In the genomic region with DNA sequence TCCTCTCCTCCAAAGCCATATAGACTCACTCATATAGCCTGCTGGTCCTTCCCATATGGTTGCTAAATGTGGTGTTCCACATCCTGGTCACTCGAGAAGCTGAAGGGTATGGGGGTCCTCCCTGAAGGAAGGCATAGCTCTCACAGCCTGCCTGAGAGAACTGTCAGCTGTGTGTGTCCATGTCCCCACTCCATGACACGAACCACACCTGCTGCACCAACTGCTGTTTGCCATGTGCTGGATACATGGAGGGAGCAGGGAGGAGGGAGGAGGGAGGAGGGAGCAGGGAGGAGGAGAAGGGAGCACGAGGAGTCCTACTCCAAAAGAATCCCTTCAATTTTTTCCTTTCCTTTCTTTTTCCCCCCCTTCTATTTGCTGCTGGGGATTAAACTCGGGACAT, we compare ENCODE assay signal across 36 mouse cellular contexts. TPM values are rescaled to one million over a fixed set of nuclear protein-coding genes. Genes with fewer than 3 reads are reported as not detected.
"Had no signal": no experiment of that assay in that cellular context is flagged by ENCODE, and none has a peak within 500 bp of the region (broad histone marks: within the 10 kb centered on the region; RNA-seq: fewer than 3 reads in every experiment).

No protein-coding gene starts in this region.

- ATAC-seq: hindbrain, embryonic 16.5 days; hindbrain, postnatal 0 days; inflammation-experienced regulatory T-cells, adult 6 months; intestine, embryonic 15.5 days; intestine, embryonic 16.5 days; intestine, postnatal 0 days had no signal

- H3K4me3 ChIP-seq: heart, embryonic 10.5 days; heart, embryonic 12.5 days; heart, embryonic 13.5 days; heart, embryonic 15.5 days; hindbrain, embryonic 10.5 days; hindbrain, embryonic 12.5 days; hindbrain, embryonic 13.5 days; hindbrain, embryonic 15.5 days; intestine, embryonic 15.5 days; kidney, embryonic 15.5 days; layer of hippocampus, adult 2 months; left cerebral cortex, adult 2 months had no signal

- H3K36me3 ChIP-seq: heart, embryonic 15.5 days; hindbrain, embryonic 10.5 days; hindbrain, embryonic 12.5 days; hindbrain, embryonic 13.5 days; hindbrain, embryonic 15.5 days; intestine, embryonic 15.5 days; kidney, embryonic 15.5 days had no signal

- H3K27ac ChIP-seq: heart, embryonic 10.5 days; heart, embryonic 13.5 days; heart, embryonic 15.5 days; hindbrain, embryonic 10.5 days; hindbrain, embryonic 12.5 days; hindbrain, embryonic 13.5 days; hindbrain, embryonic 14.5 days; hindbrain, embryonic 15.5 days; hindbrain, postnatal 0 days; intestine, embryonic 15.5 days; kidney, embryonic 15.5 days; kidney, postnatal 0 days; layer of hippocampus, adult 2 months; left cerebral cortex, adult 2 months had no signal

- DNase-seq: heart, postnatal 10 days; heart, postnatal 36 days; heart, postnatal 4 days; kidney, adult 11 months; kidney, adult 18-20 months; kidney, adult 2 months; kidney, adult 8-10 months; kidney, adult 9 months; kidney, postnatal 10 days; kidney, postnatal 14 days; kidney, postnatal 25 days; kidney, postnatal 36 days; kidney, postnatal 4 days; layer of hippocampus, adult 9-11 months; layer of hippocampus, postnatal 36 days had no signal

- H3K9me3 ChIP-seq: heart, embryonic 10.5 days; heart, embryonic 12.5 days; heart, embryonic 13.5 days; heart, embryonic 15.5 days; hindbrain, embryonic 10.5 days; hindbrain, embryonic 12.5 days; hindbrain, embryonic 13.5 days; hindbrain, embryonic 15.5 days; intestine, embryonic 15.5 days; kidney, embryonic 15.5 days had no signal

- H3K4me1 ChIP-seq: heart, embryonic 12.5 days; heart, embryonic 13.5 days; heart, embryonic 15.5 days; hindbrain, embryonic 12.5 days; hindbrain, embryonic 13.5 days; hindbrain, embryonic 15.5 days; kidney, embryonic 15.5 days had no signal

- H3K4me2 ChIP-seq: heart, embryonic 11.5 days; heart, embryonic 12.5 days; heart, embryonic 13.5 days; heart, embryonic 15.5 days; hindbrain, embryonic 12.5 days; hindbrain, embryonic 13.5 days; hindbrain, embryonic 14.5 days; hindbrain, embryonic 15.5 days; intestine, embryonic 15.5 days; kidney, embryonic 15.5 days had no signal

- H3K27me3 ChIP-seq: heart, embryonic 12.5 days; heart, embryonic 13.5 days; heart, embryonic 15.5 days; hindbrain, embryonic 12.5 days; hindbrain, embryonic 13.5 days; hindbrain, embryonic 15.5 days; intestine, embryonic 15.5 days; kidney, embryonic 15.5 days had no signal

- H3K9ac ChIP-seq: heart, embryonic 12.5 days; heart, embryonic 13.5 days; heart, embryonic 15.5 days; hindbrain, embryonic 12.5 days; hindbrain, embryonic 13.5 days; hindbrain, embryonic 14.5 days; hindbrain, embryonic 15.5 days; intestine, embryonic 15.5 days; kidney, embryonic 15.5 days had no signal

RNA-seq across cellular contexts. Expression of a gene that starts 30.8 kb away (rescaled TPM):
- total RNA-seq: hematopoietic stem cell, adult 5-6 weeks had no signal
- polyA plus RNA-seq: inflammation-experienced regulatory T-cells, adult 6 months had no signal
